Comparison of ENCODE assay signal across 8 mouse cellular contexts in genomic region chr3:149518928-149519574, GRCm38 (mm10).
DNase-seq lines count a peak whose midpoint lies in the region; ATAC-seq and TF ChIP-seq lines count a peak whose summit lies in the region.

No protein-coding gene starts in this region.

- H3K36me3 ChIP-seq in embryonic facial prominence, embryonic 10.5 days (replicated peaks) = no peaks in the 10 kb centered on the region
- H3K36me3 ChIP-seq in hindbrain, embryonic 13.5 days = no peaks in the 10 kb centered on the region
- no peaks in the 10 kb centered on the region for H3K36me3 ChIP-seq in midbrain, embryonic 13.5 days

- H3K9ac ChIP-seq in hindbrain, embryonic 13.5 days = peak overlapping the region; percentile 65
- peak overlapping the region; percentile 64 for H3K9ac ChIP-seq in midbrain, embryonic 13.5 days (replicated peaks)

- H3K27me3 ChIP-seq in embryonic facial prominence, embryonic 10.5 days (replicated peaks; ENCODE audit: low read depth, poor library complexity, severe bottlenecking) = peaks cover 36% of the 10 kb centered on the region
- H3K27me3 ChIP-seq in hindbrain, embryonic 13.5 days = peaks cover 13% of the 10 kb centered on the region; the same call in 1 of the 2 replicates
- peaks cover 46% of the 10 kb centered on the region for H3K27me3 ChIP-seq in midbrain, embryonic 13.5 days

- DNase-seq in layer of hippocampus, adult 2 months (ENCODE audit: low spot score in 2 of 2) = no peak
- DNase-seq in layer of hippocampus, adult 18-20 months (ENCODE audit: low spot score in 2 of 2) = no peak
- peak; percentile 48 for DNase-seq in embryonic facial prominence, embryonic 10.5 days (ENCODE audit: low spot score)
- no peak for DNase-seq in adipocyte (ENCODE audit: low spot score)
- no peak for DNase-seq in urinary bladder, postnatal 14 days (ENCODE audit: low spot score)
- DNase-seq in kidney, adult 11 months = no peak

- 2% methylated on average over 27 of the region's 27 CpGs for WGBS in embryonic facial prominence, embryonic 10.5 days
- WGBS in hindbrain, embryonic 13.5 days = 2% methylated on average over 27 of the region's 27 CpGs
- WGBS in midbrain, embryonic 13.5 days = 1% methylated on average over 27 of the region's 27 CpGs

- H3K9me3 ChIP-seq in embryonic facial prominence, embryonic 10.5 days = no peaks in the 10 kb centered on the region
- no peaks in the 10 kb centered on the region; the same call in 1 of the 2 replicates for H3K9me3 ChIP-seq in hindbrain, embryonic 13.5 days
- H3K9me3 ChIP-seq in midbrain, embryonic 13.5 days = no peaks in the 10 kb centered on the region

- peak overlapping the region; percentile 88 for H3K4me2 ChIP-seq in hindbrain, embryonic 13.5 days
- H3K4me2 ChIP-seq in midbrain, embryonic 13.5 days (replicated peaks) = peak overlapping the region; percentile 80

- H3K27ac ChIP-seq in layer of hippocampus, adult 2 months = no peak overlapping the region
- peak overlapping the region; percentile 72 for H3K27ac ChIP-seq in embryonic facial prominence, embryonic 10.5 days (replicated peaks)
- no peak overlapping the region for H3K27ac ChIP-seq in hindbrain, embryonic 13.5 days
- no peak overlapping the region for H3K27ac ChIP-seq in midbrain, embryonic 13.5 days

- H3K4me3 ChIP-seq in layer of hippocampus, adult 2 months = peak overlapping the region; percentile 57
- peak overlapping the region; percentile 59 for H3K4me3 ChIP-seq in embryonic facial prominence, embryonic 10.5 days
- peak overlapping the region; percentile 48 for H3K4me3 ChIP-seq in hindbrain, embryonic 13.5 days
- H3K4me3 ChIP-seq in midbrain, embryonic 13.5 days (replicated peaks) = peak overlapping the region; percentile 50

- peaks cover 36% of the 10 kb centered on the region for H3K4me1 ChIP-seq in embryonic facial prominence, embryonic 10.5 days
- peaks cover 15% of the 10 kb centered on the region for H3K4me1 ChIP-seq in hindbrain, embryonic 13.5 days (replicated peaks)
- H3K4me1 ChIP-seq in midbrain, embryonic 13.5 days (replicated peaks) = peaks cover 30% of the 10 kb centered on the region

- TF ChIP-seq CTCF in layer of hippocampus, adult 2 months (conservative IDR thresholded peaks at IDR 0.05) = no peak

- peak; percentile 78 for ATAC-seq in hindbrain, embryonic 13.5 days (ENCODE audit: low FRiP score)
- peak; percentile 65 for ATAC-seq in midbrain, embryonic 13.5 days
